Mouse (Mus musculus): ENCODE measurements around the gene Ttf1.

The Ttf1 gene

GRCm38 (mm10) chr2:29060135-29060597, at the start of gene Ttf1:
Gene Ttf1, plus strand, starts transcription at chr2:29060262.
- peak; percentile 53 to 84 for DNase-seq (ENCODE audit: low spot score in 2 of 2)

- DNase-seq (ENCODE audit: low spot score in 2 of 2), result no peak
Measured at GRCm38 (mm10) chr2:29012523-29012922, 47.5 kb upstream of the Ttf1 start.

DNA sequence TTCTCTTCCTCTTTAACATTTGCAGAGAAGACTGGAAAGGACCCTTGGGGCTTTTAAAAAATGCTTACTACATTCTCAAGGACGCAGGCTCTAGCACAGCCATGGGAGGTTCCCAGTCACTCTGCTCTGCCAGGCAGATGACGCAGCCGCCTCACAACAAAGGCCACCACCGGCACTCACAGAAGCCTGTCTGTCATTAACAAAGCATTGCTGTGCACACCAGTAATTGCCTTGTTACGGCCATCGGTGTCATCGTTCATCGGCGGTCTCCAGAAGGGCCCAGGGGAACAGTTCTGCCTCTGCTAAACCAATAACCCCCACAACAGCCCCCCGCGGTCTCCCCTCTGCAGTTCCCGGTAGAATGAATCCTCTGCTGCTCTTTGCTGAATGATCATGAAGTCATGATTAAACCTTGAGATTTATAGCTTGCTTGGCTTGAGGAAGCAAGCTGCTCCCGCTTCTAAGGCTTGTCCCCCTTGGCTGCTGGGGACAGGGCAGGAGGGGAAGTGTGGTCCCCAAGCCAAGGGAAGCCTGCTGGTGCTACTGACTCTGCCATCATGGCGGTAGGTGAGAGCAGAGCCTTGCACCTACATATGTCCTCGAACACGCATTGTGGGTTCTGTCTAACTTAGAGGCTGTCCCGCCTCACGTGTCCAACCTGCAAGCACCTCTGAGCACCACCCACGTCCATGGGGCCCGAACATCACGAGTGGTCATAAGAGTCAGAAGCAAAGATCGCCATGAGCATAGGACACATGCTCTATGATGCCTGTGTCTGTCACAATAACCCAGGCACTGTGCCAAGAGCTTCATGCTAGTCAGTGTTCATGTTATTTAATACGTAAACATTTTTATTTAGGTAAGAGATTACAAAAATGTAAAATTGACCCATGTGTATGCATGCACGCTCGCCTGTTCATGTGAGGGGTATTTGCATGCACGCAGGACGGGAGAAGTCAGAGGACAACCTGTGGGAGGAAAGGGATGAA, 43.2 kb upstream of the Ttf1 start:
- peak in 1 of 2 experiments; percentile 22 for DNase-seq (ENCODE audit: low spot score in 2 of 2)

DNA sequence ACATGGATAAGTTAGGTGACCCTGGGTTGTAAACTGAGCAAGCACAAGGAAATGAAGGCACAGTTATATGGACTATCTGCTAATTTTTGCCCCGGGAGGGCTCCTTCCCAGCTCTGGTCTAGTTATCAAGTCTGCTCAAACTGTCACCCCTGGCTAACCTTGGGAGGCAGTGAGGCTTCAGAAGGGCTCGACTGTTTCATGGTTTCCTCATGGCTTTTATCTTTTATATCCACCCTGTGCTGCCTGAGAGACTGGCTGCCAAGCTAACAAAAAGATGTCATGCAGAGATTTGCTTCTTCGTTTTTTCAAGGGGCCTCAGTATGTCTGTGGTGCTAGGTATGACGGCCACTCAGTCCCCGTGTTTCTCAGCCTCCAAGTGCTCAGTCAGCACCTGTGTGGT, 41.4 kb upstream of the Ttf1 start:
- no peak for DNase-seq (ENCODE audit: low spot score in 2 of 2)

DNA sequence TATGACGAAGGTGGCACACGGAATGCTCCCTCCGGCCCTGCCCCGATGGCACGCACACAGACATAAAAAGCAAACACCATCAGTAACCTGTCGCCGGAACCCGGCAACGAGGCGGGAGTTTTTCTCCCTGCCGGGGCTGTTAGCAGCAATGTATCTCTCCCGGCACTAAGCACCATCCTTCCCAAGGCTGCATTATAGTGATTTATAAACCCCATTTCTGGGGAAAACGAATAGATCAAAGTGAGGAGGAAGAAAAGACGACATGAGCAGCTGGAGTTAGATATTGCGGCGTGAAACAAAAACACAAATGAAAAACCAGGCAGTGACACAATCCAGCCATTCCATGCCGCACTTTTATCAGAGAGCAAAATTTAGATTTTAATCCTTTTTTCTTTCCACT, 39.0 kb upstream of the Ttf1 start:
- DNase-seq (ENCODE audit: low spot score in 2 of 2), result no peak

GRCm38 (mm10) chr2:29023001-29023400, 37.1 kb upstream of the Ttf1 start:
- no peak for DNase-seq (ENCODE audit: low spot score in 2 of 2)

DNA sequence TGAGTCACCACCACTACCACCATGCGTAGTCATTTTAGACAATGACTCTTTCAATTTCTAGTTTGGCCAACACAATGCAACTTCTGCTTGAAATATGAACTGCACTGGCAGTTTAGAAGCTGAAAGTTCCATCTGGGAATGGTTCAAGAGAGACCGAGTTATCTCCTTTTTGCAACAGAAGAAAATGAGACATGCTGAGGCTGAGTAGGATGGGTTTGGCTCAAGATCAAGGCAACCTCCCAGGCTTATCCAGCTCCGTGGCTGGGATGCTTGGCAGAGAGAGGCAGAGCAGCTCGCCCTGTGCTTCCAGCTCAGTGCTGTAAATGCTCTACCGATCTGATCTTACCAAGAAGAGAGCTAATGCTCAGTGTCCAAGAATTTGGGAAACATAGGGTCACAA, 34.8 kb upstream of the Ttf1 start:
- DNase-seq (ENCODE audit: low spot score in 2 of 2), result no peak

- DNase-seq (ENCODE audit: low spot score in 2 of 2), result peak in 1 of 2 experiments; percentile 31
Measured at GRCm38 (mm10) chr2:29030048-29030734, 29.9 kb upstream of the Ttf1 start.

DNA sequence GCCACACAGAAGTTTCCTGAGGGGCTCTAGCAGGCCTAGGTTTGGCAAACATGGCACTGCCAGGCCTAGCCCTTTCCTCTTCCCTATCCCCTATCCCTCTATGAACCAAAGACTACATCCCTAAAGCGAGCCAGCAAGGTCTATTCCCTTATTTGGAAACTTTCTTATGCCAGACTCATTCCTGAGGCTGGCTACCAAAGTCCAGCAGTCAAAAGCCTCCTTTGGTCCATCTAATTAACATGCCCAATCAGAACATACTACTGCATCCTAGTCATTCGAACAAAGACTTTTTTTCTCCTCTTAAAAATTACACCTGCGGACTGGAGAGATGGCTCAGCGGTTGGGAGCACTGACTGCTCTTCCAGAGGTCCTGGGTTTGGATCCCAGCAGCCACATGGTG, 28.1 kb upstream of the Ttf1 start:
- no peak for DNase-seq (ENCODE audit: low spot score in 2 of 2)

DNA sequence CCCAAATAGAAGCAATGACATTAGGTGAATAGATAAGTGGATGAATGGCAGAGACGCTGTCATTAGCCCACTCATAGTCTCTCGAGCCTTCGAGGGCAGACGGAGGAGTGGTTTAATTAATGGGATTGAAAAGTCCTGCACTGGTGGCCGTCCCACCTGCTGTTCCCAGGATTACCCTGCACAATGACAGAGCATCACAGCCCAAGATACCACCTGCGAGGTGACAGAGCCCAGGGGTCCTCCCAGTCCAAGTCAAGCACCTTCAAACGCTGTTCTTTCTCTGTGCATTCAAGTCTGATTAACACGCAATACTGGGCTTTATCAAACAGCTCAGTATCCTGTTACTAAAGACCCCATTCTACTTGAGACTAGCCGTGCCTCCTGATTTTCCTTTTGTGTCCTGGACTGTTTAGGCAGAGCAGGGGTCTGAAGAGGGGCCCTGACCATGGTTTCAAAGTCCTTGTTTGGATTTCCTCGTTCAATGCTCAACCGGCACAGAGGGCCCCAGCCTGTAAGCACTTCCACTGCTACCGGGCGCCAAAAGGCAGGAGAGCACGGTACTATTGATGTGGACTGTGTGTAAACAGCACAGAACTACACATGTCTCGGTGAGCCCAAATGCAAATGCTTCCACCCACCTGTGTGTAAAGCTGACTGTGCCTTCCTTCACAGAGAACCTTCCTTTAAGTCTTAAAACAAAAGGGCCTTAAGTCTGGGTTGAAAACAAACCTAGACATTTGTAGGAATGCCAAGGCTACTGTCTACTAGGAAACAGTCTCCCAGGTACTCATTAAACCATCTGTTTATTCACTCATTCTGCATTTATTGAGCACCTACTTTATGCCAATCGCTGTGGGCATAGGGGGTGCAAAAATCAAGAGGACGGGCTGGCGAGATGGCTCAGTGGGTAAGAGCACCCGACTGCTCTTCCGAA, 25.3 kb upstream of the Ttf1 start:
- DNase-seq (ENCODE audit: low spot score in 2 of 2), result no peak

GRCm38 (mm10) chr2:29035698-29036097, 24.4 kb upstream of the Ttf1 start:
- no peak for DNase-seq (ENCODE audit: low spot score in 2 of 2)

DNA sequence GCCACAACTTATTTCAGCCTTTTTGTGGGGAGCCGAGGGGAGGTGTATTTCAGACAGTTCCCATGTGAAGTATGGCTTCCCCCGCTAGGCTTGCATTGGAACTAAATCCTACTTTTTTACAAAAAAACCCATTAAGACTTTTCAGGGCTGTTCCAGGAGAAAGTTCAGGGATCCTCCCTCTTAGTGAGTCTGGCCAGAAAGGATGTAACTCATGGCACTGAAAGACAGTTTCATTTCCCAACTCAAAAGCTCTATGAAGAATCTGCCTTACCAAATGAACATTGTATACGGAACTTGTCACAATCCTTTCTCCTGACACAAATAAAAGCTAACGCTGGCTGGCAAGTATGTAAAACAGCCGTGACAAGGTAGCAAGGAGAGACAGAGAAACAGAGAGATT, 20.3 kb upstream of the Ttf1 start:
- DNase-seq (ENCODE audit: low spot score in 2 of 2), result no peak

GRCm38 (mm10) chr2:29040594-29041476, 19.2 kb upstream of the Ttf1 start:
- no peak for DNase-seq (ENCODE audit: low spot score in 2 of 2)

GRCm38 (mm10) chr2:29041477-29041768, 18.6 kb upstream of the Ttf1 start:
- DNase-seq (ENCODE audit: low spot score in 2 of 2), result no peak

DNA sequence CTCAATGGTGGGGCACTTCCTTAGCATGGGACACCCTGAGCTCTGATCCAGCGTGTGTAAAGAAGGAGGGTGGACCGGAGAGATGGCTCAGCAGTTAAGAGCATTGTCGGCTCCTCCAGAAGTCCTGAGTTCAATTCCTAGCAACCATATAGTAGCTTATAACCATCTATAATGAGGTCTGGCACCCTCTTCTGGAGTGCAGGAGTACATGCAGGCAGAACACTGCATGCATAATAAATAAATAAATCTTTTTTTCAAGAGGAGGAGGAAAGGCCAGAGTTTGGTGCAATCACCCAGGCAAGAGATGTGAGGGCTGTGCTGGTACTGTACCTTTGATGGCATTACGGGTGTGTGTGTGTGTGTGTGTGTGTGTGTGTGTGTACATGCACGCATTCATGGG, 17.9 kb upstream of the Ttf1 start:
- no peak for DNase-seq (ENCODE audit: low spot score in 2 of 2)

GRCm38 (mm10) chr2:29046151-29046550, 13.9 kb upstream of the Ttf1 start:
- DNase-seq (ENCODE audit: low spot score in 2 of 2), result no peak

- no peak for DNase-seq (ENCODE audit: low spot score in 2 of 2)
Measured at GRCm38 (mm10) chr2:29051932-29052331, 8.1 kb upstream of the Ttf1 start.

GRCm38 (mm10) chr2:29052943-29053454, 7.1 kb upstream of the Ttf1 start:
- peak; percentile 33 to 76 for DNase-seq (ENCODE audit: low spot score in 2 of 2)

DNA sequence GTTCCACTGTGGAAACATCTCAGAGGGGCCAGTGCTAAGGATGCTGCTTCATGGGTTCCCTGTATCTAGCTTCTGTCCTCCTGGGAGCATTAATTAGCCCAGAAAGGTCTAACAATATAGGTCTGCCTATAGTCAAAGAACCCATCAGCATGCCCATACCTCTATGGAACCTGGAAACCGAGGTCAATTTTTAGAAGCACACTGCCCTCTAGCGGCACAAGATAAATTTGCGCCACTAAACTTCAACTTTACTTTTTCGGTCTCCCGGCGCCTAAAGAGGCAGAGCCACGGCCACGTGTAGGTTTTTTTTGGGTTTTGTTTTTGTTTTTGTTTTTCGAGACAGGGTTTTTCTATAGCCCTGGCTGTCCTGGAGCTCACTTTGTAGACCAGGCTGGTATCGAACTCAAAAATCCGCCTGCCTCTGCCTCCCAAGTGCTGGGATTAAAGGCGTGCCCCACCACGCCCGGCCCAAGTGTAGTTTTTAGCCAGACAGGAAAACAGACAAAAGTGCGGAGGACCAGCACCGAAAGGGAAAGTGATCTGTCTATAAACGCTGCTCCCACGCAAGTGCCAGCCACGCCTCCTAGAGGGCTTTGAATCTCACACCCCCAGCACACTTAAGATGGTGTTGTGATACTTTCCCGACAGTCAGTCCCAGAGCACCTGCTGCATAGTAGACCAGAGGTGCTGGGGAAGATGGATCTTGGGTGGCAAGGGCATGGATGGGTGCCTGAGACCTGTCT, 6.1 kb upstream of the Ttf1 start:
- DNase-seq (ENCODE audit: low spot score in 2 of 2), result peak; percentile 49 to 69

GRCm38 (mm10) chr2:29054545-29054935, 5.5 kb upstream of the Ttf1 start:
- no peak for DNase-seq (ENCODE audit: low spot score in 2 of 2)
